Mouse (Mus musculus): ENCODE results near the gene Spef1. TPM values are rescaled to one million over a fixed set of nuclear protein-coding genes. Genes with fewer than 3 reads are reported as not detected.

Spef1 gene
- polyA plus RNA-seq, 1 experiment from 2014 or later = 10.1 TPM

DNA sequence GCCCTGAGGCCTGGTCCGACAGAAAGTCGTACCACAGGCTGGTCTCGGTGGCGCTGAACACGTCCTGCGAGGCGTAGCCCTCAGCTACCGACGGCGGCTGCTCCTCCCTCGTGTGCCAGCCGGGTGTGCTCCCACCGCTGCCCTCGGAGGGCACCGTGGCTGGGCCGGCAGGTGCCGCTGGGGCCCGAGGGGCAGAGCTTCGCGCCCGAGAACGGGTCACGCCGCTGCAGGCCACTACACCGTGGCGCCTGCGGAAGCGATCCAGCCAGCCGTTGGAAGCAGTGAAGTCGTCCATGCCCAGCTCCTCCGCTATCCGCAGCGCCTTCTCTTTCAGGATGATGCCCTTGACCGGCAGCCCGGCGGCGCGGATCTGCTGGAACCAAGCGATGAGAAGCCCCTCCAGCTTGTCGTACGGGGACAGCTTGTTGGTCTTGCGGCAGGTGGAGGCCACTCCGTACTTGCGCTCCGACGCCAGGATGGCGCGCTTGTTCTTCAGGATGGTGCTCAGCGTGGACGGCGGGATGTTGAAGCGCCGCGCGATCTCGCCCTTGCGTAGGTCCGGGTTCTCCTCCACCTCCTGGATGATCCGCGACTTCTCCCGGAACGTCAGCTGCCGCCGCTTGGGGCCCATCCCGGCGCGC lies 7.7 kb downstream of the Spef1 start:
- H3K27me3 ChIP-seq (replicated peaks; ENCODE audit: control insufficient read depth, insufficient read depth, low read length) = no peaks in the 10 kb centered on the region
- H3K4me1 ChIP-seq (ENCODE audit: control insufficient read depth, insufficient read depth, low read length) = peaks cover 30% of the 10 kb centered on the region
- peak overlapping the region; percentile 91 for H3K4me3 ChIP-seq (ENCODE audit: low read depth, low read length)
- WGBS = under 1% methylated on average over 65 of the region's 67 CpGs
- peak; percentile 53 for ATAC-seq
- no peaks in the 10 kb centered on the region for H3K9me3 ChIP-seq (replicated peaks; ENCODE audit: control insufficient read depth, low read length)
- DNase-seq (ENCODE audit: low spot score) = peak; percentile 75
- peaks cover 11% of the 10 kb centered on the region for H3K36me3 ChIP-seq (ENCODE audit: control insufficient read depth, insufficient read depth, low read length)
- H3K9ac ChIP-seq (ENCODE audit: low read length) = peak overlapping the region; percentile 96
- peak overlapping the region; percentile 96 for H3K27ac ChIP-seq (ENCODE audit: low read depth, low read length)
- peak overlapping the region; percentile 69 for H3K4me2 ChIP-seq (ENCODE audit: low read length)

DNA sequence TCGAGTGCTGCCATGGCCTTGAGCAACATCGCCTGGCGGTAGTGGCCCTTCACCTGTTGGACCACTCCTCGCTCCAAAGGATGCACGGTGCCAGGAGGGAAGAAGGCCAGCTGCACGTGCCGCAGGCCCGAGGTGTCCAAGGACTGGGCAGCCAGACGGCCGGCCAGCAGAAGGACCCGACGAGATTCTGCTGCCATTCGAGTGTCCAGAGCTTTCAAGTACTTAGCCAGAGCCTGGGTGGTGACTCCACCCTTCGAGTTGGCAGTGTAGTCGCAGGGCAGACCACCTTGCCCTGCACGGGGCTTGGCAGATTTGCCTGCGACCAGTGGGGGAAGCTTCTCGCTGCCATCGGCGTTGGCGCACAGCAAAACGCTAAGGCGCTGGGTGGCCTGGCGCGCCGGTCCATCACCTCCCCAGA lies 8.2 kb downstream of the Spef1 start:
- 0 out of 2 replicates have a peak, but pooled peaks have one; percentile 1 for ATAC-seq
- H3K27me3 ChIP-seq (replicated peaks; ENCODE audit: control insufficient read depth, insufficient read depth, low read length) = no peaks in the 10 kb centered on the region
- H3K4me3 ChIP-seq (ENCODE audit: low read depth, low read length) = peak overlapping the region; percentile 91
- peak overlapping the region; percentile 96 for H3K27ac ChIP-seq (ENCODE audit: low read depth, low read length)
- WGBS = 24% methylated on average over 26 of the region's 26 CpGs
- H3K4me1 ChIP-seq (ENCODE audit: control insufficient read depth, insufficient read depth, low read length) = peaks cover 36% of the 10 kb centered on the region
- peaks cover 11% of the 10 kb centered on the region for H3K36me3 ChIP-seq (ENCODE audit: control insufficient read depth, insufficient read depth, low read length)
- H3K9me3 ChIP-seq (replicated peaks; ENCODE audit: control insufficient read depth, low read length) = no peaks in the 10 kb centered on the region
- H3K9ac ChIP-seq (ENCODE audit: low read length) = peak overlapping the region; percentile 96
- H3K4me2 ChIP-seq (ENCODE audit: low read length) = peak overlapping the region; percentile 69
- DNase-seq (ENCODE audit: low spot score) = peak; percentile 32

GRCm38 (mm10) chr2:131177932-131178331 lies 9.2 kb downstream of the Spef1 start:
- H3K27ac ChIP-seq (ENCODE audit: low read depth, low read length) = no peak overlapping the region
- WGBS = 88% methylated on average over 9 of the region's 9 CpGs

GRCm38 (mm10) chr2:131176491-131176890 lies 10.6 kb downstream of the Spef1 start:
- H3K9ac ChIP-seq (ENCODE audit: low read length) = no peak overlapping the region; the same call in 1 of the 2 replicates
- H3K36me3 ChIP-seq (ENCODE audit: control insufficient read depth, insufficient read depth, low read length) = peaks cover 14% of the 10 kb centered on the region
- peaks cover 36% of the 10 kb centered on the region for H3K4me1 ChIP-seq (ENCODE audit: control insufficient read depth, insufficient read depth, low read length)
- no peaks in the 10 kb centered on the region for H3K9me3 ChIP-seq (replicated peaks; ENCODE audit: control insufficient read depth, low read length)
- no peak overlapping the region for H3K27ac ChIP-seq (ENCODE audit: low read depth, low read length)
- H3K4me3 ChIP-seq (ENCODE audit: low read depth, low read length) = 0 out of 2 replicates have a peak overlapping the region, but pooled peaks have one; percentile 10
- ATAC-seq (no peak), DNase-seq (ENCODE audit: low spot score) (no peak)
- peaks cover 11% of the 10 kb centered on the region for H3K27me3 ChIP-seq (replicated peaks; ENCODE audit: control insufficient read depth, insufficient read depth, low read length)
- 67% methylated on average over 5 of the region's 5 CpGs for WGBS
- peak overlapping the region; percentile 69; the same call in 1 of the 2 replicates for H3K4me2 ChIP-seq (ENCODE audit: low read length)

More at GRCm38 (mm10) chr2:131177932-131178331, 9.2 kb downstream of the Spef1 start:
- DNase-seq (ENCODE audit: low spot score) = no peak
- peak overlapping the region; percentile 51 for H3K9ac ChIP-seq (ENCODE audit: low read length)
- H3K4me2 ChIP-seq (ENCODE audit: low read length) = peak overlapping the region; percentile 69
- H3K27me3 ChIP-seq (replicated peaks; ENCODE audit: control insufficient read depth, insufficient read depth, low read length) = no peaks in the 10 kb centered on the region
- H3K9me3 ChIP-seq (replicated peaks; ENCODE audit: control insufficient read depth, low read length) = no peaks in the 10 kb centered on the region
- H3K4me1 ChIP-seq (ENCODE audit: control insufficient read depth, insufficient read depth, low read length) = peaks cover 36% of the 10 kb centered on the region
- H3K4me3 ChIP-seq (ENCODE audit: low read depth, low read length) = peak overlapping the region; percentile 91
- ATAC-seq = no peak
- H3K36me3 ChIP-seq (ENCODE audit: control insufficient read depth, insufficient read depth, low read length) = peaks cover 11% of the 10 kb centered on the region

GRCm38 (mm10) chr2:131175945-131176309 lies 11.2 kb downstream of the Spef1 start:
- Histone ChIP-seq H3K4me2 (ENCODE audit: low read length) (no peak overlapping the region), H3K4me3 (ENCODE audit: low read depth, low read length) (no peak overlapping the region), H3K36me3 (ENCODE audit: control insufficient read depth, insufficient read depth, low read length) (peaks cover 14% of the 10 kb centered on the region), H3K4me1 (ENCODE audit: control insufficient read depth, insufficient read depth, low read length) (peaks cover 36% of the 10 kb centered on the region), H3K9me3 (replicated peaks; ENCODE audit: control insufficient read depth, low read length) (no peaks in the 10 kb centered on the region), H3K9ac (ENCODE audit: low read length) (no peak overlapping the region), H3K27me3 (replicated peaks; ENCODE audit: control insufficient read depth, insufficient read depth, low read length) (peaks cover 12% of the 10 kb centered on the region), H3K27ac (ENCODE audit: low read depth, low read length) (no peak overlapping the region)
- DNase-seq (ENCODE audit: low spot score) (no peak), ATAC-seq (no peak)
- 88% methylated on average over 1 of the region's 1 CpGs for WGBS

- DNase-seq (ENCODE audit: low spot score) (no peak), ATAC-seq (no peak)
- no peak overlapping the region for H3K27ac ChIP-seq (ENCODE audit: low read depth, low read length)
- H3K4me2 ChIP-seq (ENCODE audit: low read length) = no peak overlapping the region
- H3K9ac ChIP-seq (ENCODE audit: low read length) = no peak overlapping the region
- H3K4me1 ChIP-seq (ENCODE audit: control insufficient read depth, insufficient read depth, low read length) = peaks cover 36% of the 10 kb centered on the region
- H3K36me3 ChIP-seq (ENCODE audit: control insufficient read depth, insufficient read depth, low read length) = peaks cover 17% of the 10 kb centered on the region
- 69% methylated on average over 3 of the region's 3 CpGs for WGBS
- H3K4me3 ChIP-seq (ENCODE audit: low read depth, low read length) = no peak overlapping the region
- no peaks in the 10 kb centered on the region for H3K9me3 ChIP-seq (replicated peaks; ENCODE audit: control insufficient read depth, low read length)
- H3K27me3 ChIP-seq (replicated peaks; ENCODE audit: control insufficient read depth, insufficient read depth, low read length) = peaks cover 12% of the 10 kb centered on the region
Measured at GRCm38 (mm10) chr2:131175286-131175944, 11.7 kb downstream of the Spef1 start.

DNA sequence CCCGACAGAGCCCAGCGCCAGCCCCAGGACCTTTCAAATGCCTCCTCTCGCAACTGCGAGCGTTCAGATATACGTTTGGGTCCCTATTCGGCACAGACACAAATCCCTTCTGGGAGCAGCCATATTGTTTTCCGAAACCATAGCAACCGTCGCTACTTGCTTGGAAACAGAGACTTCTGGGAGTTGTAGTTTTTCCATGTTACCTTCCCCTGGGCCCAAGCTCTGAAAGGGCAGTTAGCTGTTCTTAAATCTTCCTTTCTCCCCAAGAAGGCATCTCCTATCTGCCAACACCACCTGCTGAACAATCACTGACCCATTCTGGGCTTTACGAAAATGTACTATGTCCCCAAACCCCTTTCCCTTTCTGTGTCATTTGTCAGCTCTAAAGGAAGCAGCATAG lies 12.4 kb downstream of the Spef1 start:
- WGBS = 8% methylated on average over 11 of the region's 11 CpGs
- peaks cover 12% of the 10 kb centered on the region for H3K27me3 ChIP-seq (replicated peaks; ENCODE audit: control insufficient read depth, insufficient read depth, low read length)
- DNase-seq (ENCODE audit: low spot score) (peak; percentile 96), ATAC-seq (peak; percentile 69)
- peaks cover 17% of the 10 kb centered on the region for H3K36me3 ChIP-seq (ENCODE audit: control insufficient read depth, insufficient read depth, low read length)
- no peak overlapping the region for H3K27ac ChIP-seq (ENCODE audit: low read depth, low read length)
- peak overlapping the region; percentile 35 for H3K4me3 ChIP-seq (ENCODE audit: low read depth, low read length)
- H3K9me3 ChIP-seq (replicated peaks; ENCODE audit: control insufficient read depth, low read length) = no peaks in the 10 kb centered on the region
- H3K4me1 ChIP-seq (ENCODE audit: control insufficient read depth, insufficient read depth, low read length) = peaks cover 36% of the 10 kb centered on the region
- peak overlapping the region; percentile 75 for H3K4me2 ChIP-seq (ENCODE audit: low read length)
- H3K9ac ChIP-seq (ENCODE audit: low read length) = 0 out of 2 replicates have a peak overlapping the region, but pooled peaks have one; percentile 17

DNA sequence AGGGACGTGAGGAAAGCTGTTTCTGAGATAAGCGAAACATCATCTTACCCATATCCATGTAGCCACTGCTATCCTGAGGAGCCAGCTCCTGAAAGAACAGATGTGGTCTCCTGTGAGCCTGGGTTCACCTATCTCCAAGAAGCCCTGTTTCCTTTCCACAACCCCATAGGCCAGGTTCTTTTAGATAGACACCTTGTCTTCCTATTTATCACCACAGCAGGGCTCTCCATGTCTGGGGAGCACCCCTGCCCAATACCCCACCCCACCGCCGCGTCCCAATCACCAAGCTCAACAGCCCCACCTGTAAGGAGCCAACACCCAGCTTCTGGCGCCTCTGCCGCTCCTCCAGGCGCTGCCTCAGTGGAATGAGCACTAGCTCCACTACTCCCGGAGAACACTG lies 14.8 kb downstream of the Spef1 start:
- Histone ChIP-seq H3K9me3 (replicated peaks; ENCODE audit: control insufficient read depth, low read length) (no peaks in the 10 kb centered on the region), H3K4me1 (ENCODE audit: control insufficient read depth, insufficient read depth, low read length) (peaks cover 23% of the 10 kb centered on the region), H3K27me3 (replicated peaks; ENCODE audit: control insufficient read depth, insufficient read depth, low read length) (peaks cover 12% of the 10 kb centered on the region), H3K9ac (ENCODE audit: low read length) (no peak overlapping the region), H3K36me3 (ENCODE audit: control insufficient read depth, insufficient read depth, low read length) (peaks cover 17% of the 10 kb centered on the region), H3K27ac (ENCODE audit: low read depth, low read length) (no peak overlapping the region), H3K4me2 (ENCODE audit: low read length) (no peak overlapping the region), H3K4me3 (ENCODE audit: low read depth, low read length) (no peak overlapping the region)
- DNase-seq (ENCODE audit: low spot score) (no peak), ATAC-seq (no peak)
- WGBS = 46% methylated on average over 9 of the region's 9 CpGs
